Mouse (Mus musculus) lung, postnatal 36 days (tissue): ENCODE data around the gene Mdfic.
"Not testable (repeated sequence)": the region's sequence is repeated elsewhere in the genome, so short reads cannot be mapped to it uniquely, and the experiment has no call there.

Experiments
- DNase-seq: peaks from one replicate; pipeline ENCODE4 v3.0.0; 2022; ENCODE audit warnings: mixed read lengths

The Mdfic gene

DNA sequence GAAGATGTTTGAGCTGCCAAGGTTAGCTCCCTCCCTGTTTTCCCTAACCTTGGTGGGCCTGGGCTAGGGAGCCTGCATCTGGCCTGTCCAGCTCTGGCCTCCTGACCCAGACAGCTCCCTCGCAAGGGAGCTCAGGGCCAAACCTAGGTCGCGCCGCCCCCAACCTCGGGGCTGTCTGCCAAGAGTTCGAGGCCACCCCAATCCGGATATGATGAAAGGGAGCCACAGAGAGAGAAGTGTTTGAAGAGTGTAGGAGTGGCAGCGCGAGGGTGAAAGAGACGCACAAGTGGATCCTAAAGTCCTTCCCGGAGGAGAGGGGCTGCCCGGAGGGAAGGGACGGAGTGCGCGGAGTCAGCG lies at the start of gene Mdfic:
TSS of gene Mdfic (plus strand) at position 201 of the 357 bp plus-strand sequence.
- peak; percentile 86 for DNase-seq

GRCm38 (mm10) chr6:15671364-15671763 lies 49.1 kb upstream of the Mdfic start:
- no peak for DNase-seq

DNA sequence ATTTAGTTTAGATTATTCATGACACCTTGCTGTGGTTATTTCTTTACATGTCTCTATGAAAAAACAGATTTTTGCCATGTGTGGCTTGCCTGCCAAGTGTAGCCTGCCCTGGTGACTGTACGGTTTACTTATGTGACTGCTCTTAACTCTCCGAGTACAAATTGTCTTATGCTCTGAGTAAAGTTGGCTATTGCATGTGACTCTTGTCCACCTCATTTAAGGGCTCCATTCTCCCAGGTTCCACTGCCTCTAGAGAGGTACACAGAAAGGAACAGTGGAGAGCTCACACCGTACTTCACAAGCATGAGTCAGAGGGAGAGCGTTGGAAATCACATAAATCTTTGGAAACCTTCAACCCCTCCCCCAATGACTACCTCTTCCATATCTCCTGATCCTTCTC lies 10.4 kb upstream of the Mdfic start:
- no peak for DNase-seq

GRCm38 (mm10) chr6:15710706-15711105 lies 9.8 kb upstream of the Mdfic start:
- no peak for DNase-seq

- no peak for DNase-seq
Observed at GRCm38 (mm10) chr6:15712860-15713385, 7.5 kb upstream of the Mdfic start.

DNA sequence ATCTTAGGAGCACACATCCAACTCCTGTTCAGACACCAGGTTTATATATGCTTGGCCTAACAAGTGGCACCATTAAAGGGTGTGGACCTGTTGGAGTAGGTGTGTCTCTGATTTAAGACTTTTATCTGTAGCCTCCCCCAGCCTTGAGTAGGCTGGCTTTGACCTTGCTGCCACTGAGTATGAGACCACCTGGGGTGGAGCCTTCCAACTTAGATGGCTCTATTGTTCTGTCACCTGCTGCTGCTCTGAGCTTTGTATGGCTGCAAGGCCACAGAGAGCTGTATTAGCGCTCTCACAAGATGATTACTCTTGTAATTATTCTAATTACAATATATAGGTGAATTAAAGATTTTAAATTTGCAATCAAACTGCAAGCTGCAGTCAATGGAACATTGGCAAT lies 6.4 kb upstream of the Mdfic start:
- DNase-seq = not testable (repeated sequence)

DNA sequence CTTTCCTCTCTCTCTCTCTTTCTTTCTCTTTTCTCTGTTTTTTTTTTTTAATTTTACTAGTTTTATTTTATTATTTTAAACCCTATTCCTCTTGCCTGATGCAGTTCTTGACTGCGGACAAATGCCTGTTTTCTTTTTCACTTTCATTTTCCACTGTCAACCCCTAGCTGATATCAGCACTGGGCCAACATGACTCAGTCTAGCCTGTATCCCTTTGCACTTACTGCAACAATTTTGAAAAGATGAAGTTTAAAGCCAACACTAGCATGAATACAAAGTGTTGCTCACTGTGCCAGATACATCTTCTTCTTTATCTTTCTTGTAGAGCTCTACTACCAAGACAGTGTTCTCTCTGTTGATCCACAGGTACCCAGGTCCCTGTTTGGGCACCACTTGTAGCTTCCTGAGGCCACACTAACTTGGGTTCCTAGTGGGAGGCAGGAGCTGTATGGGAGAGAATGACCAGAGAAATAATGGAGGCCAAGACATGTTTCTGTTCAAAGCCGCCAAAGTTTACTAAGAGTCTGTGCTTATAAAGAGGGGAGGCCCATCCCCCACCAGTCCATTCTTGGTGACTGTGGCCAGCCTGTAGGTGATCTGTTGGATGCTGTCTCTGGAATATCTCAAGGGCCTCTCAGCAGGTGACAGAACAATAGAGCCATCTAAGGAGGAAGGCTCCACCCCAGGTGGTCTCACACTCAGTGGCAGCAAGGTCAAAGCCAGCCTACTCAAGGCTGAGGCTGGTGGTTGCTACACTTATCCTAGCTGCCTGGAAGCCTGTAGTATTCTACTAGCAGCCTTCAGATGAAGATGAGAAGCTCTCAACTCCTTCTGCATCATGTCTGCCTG lies 5.2 kb upstream of the Mdfic start:
- no peak for DNase-seq

GRCm38 (mm10) chr6:15719919-15720318 lies 542 bp upstream of the Mdfic start:
- DNase-seq = peak; percentile 59

DNA sequence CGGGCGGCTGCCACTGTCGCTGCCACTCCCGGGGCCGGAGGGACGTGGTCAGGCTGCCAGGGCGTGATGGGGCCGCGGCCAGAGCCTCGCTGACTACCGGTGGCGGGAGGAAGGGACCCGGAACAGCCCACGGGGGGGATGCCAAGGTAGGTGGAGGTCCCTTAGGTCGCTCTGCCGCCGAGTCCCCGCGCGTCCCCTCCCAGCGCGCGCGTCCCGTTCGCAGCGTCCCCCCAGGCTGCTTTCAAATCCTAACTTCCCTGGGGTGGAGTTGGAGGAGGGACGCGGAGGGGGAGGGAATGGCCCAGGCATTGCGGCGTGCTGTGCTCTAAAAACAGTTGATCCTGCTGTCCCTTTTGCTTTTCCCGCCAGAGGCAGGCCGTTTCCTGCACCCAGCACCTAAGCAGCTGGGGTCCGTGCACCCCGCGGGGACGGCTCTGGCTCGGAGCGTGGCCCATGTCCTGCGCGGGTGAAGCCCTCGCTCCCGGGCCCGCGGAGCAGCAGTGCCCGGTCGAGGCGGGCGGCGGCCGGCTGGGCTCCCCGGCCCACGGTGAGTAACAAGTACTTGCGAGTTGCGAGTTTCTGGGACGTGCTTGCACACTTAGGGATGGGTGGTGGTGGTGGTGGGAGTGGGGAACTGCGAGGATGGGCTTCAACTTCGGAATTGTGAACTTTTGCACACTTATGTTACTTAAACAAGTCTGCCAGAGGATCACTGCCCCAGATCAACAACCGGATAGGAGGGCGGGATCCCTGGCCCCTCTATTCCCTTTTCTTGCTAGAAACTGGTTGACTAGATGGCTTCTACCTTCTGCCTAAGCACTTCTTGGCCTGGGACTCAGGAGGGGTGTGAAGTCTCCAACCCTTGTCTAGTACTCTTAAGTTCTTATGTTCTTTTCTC lies 606 bp downstream of the Mdfic start:
- peak; percentile 78 for DNase-seq

DNA sequence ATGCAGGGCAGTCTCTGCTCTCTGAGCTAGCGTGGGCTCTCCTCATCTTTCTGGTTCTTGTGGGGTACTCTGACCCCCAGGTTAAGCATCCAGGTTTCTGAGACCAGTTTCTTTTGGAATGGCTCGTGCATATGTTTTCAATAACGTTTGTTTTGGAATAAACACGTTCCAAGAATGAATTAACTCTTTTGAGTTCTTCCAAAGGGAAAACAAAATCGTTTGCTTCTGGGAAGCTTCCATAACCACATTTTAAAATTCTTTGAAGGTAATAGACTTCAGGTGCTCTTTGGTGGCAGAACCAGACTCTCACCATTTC lies 1.2 kb downstream of the Mdfic start:
- DNase-seq = no peak

- not testable (repeated sequence) for DNase-seq
Observed at GRCm38 (mm10) chr6:15722631-15723030, 2.2 kb downstream of the Mdfic start.

GRCm38 (mm10) chr6:15724304-15724703 lies 3.8 kb downstream of the Mdfic start:
- DNase-seq = no peak

DNA sequence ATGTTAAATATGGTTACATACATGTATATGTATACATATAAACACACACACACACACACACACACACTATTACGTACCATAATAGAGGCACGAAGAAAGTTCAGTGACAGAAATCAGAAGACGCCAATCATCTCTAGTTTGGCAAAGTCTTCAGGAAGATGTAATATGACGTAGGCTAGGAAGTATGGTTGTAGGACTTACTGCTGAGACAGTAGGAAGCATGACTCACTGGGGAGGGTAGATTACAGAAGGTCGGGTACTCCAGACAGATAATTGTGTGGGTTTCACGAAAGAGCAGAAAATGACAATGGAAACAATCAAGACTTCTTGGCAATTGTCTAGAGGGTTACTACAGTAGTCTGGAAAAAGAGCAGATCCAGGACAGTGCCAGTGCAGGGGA lies 6.0 kb downstream of the Mdfic start:
- DNase-seq = no peak

DNA sequence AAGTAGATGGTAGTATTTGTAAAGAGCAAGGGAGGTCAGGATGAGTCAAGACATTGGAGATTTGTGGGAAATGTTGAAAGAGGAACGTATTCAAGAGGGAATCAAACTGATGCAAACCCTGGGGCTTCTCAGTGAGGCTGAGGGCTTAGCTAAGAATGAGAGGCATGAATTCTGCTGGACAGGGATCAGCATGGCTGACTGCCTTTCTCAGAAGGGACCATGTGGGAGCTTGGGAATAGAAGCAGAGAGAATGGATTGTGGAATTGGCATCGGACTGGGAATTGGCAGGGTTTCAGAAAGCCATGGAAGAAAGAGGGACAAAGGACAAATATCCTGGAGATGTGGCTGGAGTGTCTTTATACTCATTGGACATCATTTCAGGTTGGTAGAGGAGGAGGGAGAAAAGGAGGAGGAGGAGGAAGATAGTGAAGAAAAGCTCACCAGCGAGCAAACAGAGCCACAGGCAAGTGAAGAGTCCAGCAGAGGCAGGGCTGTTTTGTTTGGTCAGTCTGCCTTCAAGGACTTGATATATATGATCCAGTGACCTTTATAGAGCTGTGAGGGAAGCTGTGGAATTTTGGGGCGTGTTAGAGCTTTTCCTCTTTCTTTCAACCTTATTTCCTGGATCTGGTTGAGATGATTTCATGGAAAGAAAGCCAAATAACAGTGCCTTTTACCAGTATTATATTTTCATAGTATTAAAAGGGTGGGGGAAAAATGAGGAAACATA lies 7.4 kb downstream of the Mdfic start:
- no peak for DNase-seq

- DNase-seq = peak; percentile 54
Observed at GRCm38 (mm10) chr6:15728844-15729577, 8.6 kb downstream of the Mdfic start.

- no peak for DNase-seq
Observed at GRCm38 (mm10) chr6:15730258-15730657, 9.8 kb downstream of the Mdfic start.

- DNase-seq = no peak
Observed at GRCm38 (mm10) chr6:15730666-15731065, 10.2 kb downstream of the Mdfic start.

- peak; percentile 61 for DNase-seq
Observed at GRCm38 (mm10) chr6:15731452-15731851, 11.0 kb downstream of the Mdfic start.

DNA sequence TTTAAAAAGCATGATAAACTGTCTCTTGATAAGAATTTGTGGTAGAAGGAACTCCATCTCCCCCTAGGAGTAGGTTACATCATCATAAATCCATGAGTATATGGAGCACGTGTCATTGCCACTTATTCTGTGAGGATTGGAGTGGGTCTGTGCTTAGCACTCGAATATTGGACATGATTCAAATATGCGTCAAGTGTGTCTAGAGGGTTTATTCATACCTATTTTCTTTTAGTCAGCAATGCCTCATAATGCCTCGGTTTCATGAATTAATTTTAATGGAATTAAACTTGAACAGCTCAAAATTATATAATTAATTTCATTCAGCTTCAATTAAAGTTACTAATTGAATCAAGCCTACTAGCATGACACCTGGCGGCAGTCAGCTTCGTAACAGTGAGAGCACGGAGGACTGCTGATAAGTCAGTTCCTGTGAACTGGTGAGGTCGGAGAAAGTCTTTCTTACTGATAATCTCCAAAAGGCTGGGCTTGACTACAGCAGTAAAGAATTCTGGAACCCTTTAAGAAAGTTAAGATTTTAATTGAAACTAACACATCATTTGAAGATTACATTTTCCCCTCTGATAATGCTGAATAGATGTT lies 17.0 kb downstream of the Mdfic start:
- DNase-seq = peak; percentile 86

GRCm38 (mm10) chr6:15738331-15738943 lies 18.0 kb downstream of the Mdfic start:
- DNase-seq = peak; percentile 49

GRCm38 (mm10) chr6:15739132-15739531 lies 18.7 kb downstream of the Mdfic start:
- no peak for DNase-seq
